Mouse (Mus musculus): ENCODE results near the gene Anks1b. TPM values are rescaled to one million over a fixed set of nuclear protein-coding genes. Genes with fewer than 3 reads are reported as not detected.

Anks1b gene
- polyA plus RNA-seq, 1 experiment from 2014 or later, result 0.25 TPM

DNA sequence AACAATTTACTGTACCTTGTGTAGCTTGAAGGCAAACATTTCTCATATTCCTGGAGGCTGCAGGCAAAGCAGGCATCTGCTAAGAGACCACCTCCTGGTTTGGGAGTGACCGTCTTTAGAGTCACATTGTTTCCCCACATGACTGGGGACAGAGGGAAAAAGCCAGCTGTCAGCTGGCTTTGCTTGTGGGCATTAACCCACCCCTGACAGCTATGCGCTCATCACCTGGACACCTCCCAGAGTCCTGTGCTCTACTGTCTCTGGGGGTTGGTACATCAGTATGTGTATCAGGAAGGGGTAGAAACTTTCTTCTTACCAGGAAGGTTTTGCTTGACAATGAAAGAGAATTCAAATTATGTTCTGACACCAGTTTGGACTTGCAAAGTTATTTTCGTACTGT is 207.8 kb downstream of the Anks1b start:
- Histone ChIP-seq H3K36me3 (no peaks in the 10 kb centered on the region), H3K9me3 (replicated peaks) (no peaks in the 10 kb centered on the region), H3K4me1 (replicated peaks) (no peaks in the 10 kb centered on the region), H3K27me3 (no peaks in the 10 kb centered on the region), H3K9ac (no peak overlapping the region), H3K27ac (no peak overlapping the region), H3K4me3 (replicated peaks) (no peak overlapping the region), H3K4me2 (no peak overlapping the region)
- 43% methylated on average over 3 of the region's 3 CpGs for WGBS (ENCODE audit: insufficient replicate concordance)
- no peak for DNase-seq
- ATAC-seq (ENCODE audit: low read depth), result no peak

DNA sequence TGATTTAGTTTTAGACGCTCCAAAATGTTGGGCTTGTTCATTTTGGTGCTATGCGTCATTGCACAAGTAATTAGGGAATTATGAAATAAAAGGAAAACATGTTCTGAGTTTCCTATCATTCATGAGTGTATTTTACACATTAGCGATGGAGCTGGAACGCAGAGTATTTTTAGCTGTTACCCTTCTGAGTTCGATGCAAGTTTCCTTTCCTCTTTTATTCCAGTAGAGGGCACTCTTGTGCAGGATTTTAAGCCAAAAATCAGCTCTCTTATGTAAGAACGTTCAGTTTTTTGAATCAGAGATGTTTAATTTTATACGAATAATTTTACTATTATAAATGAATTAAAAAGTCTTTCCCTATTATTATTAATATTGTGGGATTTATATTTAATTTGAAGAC is 208.3 kb downstream of the Anks1b start:
- Histone ChIP-seq H3K27me3 (no peaks in the 10 kb centered on the region), H3K4me1 (replicated peaks) (no peaks in the 10 kb centered on the region), H3K27ac (no peak overlapping the region), H3K9ac (no peak overlapping the region), H3K4me3 (replicated peaks) (no peak overlapping the region), H3K9me3 (replicated peaks) (no peaks in the 10 kb centered on the region), H3K4me2 (no peak overlapping the region), H3K36me3 (no peaks in the 10 kb centered on the region)
- no peak for ATAC-seq (ENCODE audit: low read depth)
- no peak for DNase-seq
- WGBS (ENCODE audit: insufficient replicate concordance), result 17% methylated on average over 7 of the region's 7 CpGs

DNA sequence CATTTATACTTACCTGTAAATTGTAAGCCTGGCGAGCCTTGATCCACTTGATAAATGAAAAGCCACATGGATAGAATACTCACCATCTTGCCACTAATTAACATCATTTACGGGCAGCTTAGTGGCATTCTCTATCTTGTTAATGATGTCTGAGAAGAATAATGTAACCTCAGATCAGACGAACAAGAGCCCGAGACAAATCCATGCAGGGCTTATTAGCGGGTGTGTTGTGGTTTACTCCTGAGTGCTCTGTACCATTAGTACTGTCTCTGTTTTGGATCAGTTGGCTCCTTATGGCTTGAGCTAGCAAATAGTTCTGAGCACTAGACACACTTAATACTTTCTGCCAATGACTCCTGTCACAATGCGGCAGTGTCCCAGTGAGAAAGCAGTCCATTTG is 220.6 kb downstream of the Anks1b start:
- Histone ChIP-seq H3K4me2 (no peak overlapping the region), H3K27me3 (no peaks in the 10 kb centered on the region), H3K27ac (no peak overlapping the region), H3K4me1 (replicated peaks) (no peaks in the 10 kb centered on the region), H3K4me3 (replicated peaks) (no peak overlapping the region), H3K36me3 (no peaks in the 10 kb centered on the region), H3K9ac (no peak overlapping the region), H3K9me3 (replicated peaks) (no peaks in the 10 kb centered on the region)
- DNase-seq (no peak), ATAC-seq (ENCODE audit: low read depth) (no peak)
- WGBS (ENCODE audit: insufficient replicate concordance), result 78% methylated on average over 6 of the region's 6 CpGs

DNA sequence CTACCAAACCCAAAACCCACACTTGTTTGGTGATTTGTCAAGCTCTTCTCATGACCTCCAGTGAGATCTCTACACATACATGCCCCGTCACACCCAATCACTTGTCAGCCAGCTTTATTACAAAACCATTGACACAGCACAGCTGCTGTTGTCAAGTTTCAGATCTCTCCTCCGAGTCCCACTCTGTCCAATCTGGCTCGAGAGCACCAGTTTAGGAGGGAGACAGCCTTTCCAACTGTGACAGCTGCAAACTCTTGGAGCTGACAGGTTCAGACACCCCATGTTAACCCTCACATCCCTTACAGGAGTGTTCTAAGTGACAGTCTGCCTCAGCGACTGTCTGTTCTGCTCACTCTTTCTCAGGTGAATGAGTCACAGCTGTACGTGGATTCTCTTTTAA is 239.4 kb downstream of the Anks1b start:
- DNase-seq (no peak), ATAC-seq (ENCODE audit: low read depth) (no peak)
- WGBS (ENCODE audit: insufficient replicate concordance), result 45% methylated on average over 5 of the region's 5 CpGs
- Histone ChIP-seq H3K9me3 (replicated peaks) (no peaks in the 10 kb centered on the region), H3K27ac (no peak overlapping the region), H3K27me3 (no peaks in the 10 kb centered on the region), H3K4me3 (replicated peaks) (no peak overlapping the region), H3K4me2 (no peak overlapping the region), H3K36me3 (no peaks in the 10 kb centered on the region), H3K9ac (no peak overlapping the region), H3K4me1 (replicated peaks) (no peaks in the 10 kb centered on the region)

DNA sequence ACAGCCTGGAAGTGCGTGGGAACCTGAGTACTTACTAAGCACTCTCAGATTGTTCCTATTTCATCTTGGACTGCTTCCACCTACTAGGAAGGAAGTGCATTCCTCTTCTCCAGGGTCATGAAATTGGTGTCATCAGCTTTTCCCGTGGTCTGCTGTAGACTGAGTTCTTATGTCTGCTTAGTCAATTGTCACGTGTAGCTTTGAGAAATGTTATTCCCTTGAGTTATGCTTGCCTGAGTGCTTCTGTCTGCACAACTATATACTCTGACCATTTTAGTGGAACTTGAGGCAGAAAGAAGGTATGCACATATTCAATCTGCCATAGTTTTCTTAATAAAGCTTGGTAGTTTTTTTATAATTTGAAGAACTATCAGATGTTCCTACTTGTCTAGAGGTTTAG is 243.6 kb downstream of the Anks1b start:
- Histone ChIP-seq H3K27ac (no peak overlapping the region), H3K9me3 (replicated peaks) (no peaks in the 10 kb centered on the region), H3K4me3 (replicated peaks) (no peak overlapping the region), H3K9ac (no peak overlapping the region), H3K27me3 (no peaks in the 10 kb centered on the region), H3K4me2 (no peak overlapping the region), H3K4me1 (replicated peaks) (no peaks in the 10 kb centered on the region), H3K36me3 (no peaks in the 10 kb centered on the region)
- WGBS (ENCODE audit: insufficient replicate concordance), result 64% methylated on average over 3 of the region's 3 CpGs
- ATAC-seq (ENCODE audit: low read depth), result no peak
- DNase-seq, result no peak

DNA sequence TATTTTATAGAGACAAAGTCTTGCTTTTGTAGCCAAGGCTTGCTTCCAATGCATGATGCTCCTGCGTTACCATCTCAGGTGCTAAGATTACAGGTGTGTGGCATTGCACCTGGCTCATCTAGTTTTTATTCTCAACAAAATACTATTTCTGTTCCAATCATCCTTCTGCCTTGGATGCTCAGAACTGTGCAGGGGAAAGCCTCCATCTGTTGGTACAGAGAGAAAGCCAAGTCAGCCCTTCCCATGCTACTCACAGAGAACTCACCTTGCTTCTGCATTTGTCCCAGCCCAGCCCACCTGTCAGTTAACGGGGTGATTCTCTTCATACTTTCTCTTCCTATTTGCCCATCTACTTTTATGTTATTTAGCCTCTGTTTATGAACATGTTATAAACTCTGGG is 244.5 kb downstream of the Anks1b start:
- 63% methylated on average over 2 of the region's 2 CpGs for WGBS (ENCODE audit: insufficient replicate concordance)
- no peaks in the 10 kb centered on the region for H3K9me3 ChIP-seq (replicated peaks)
- no peaks in the 10 kb centered on the region for H3K27me3 ChIP-seq
- H3K4me1 ChIP-seq (replicated peaks), result no peaks in the 10 kb centered on the region
- no peak overlapping the region for H3K4me3 ChIP-seq (replicated peaks)
- no peak overlapping the region for H3K4me2 ChIP-seq
- no peak overlapping the region for H3K27ac ChIP-seq
- ATAC-seq (ENCODE audit: low read depth), result no peak
- no peak for DNase-seq
- H3K36me3 ChIP-seq, result no peaks in the 10 kb centered on the region
- H3K9ac ChIP-seq, result no peak overlapping the region

DNA sequence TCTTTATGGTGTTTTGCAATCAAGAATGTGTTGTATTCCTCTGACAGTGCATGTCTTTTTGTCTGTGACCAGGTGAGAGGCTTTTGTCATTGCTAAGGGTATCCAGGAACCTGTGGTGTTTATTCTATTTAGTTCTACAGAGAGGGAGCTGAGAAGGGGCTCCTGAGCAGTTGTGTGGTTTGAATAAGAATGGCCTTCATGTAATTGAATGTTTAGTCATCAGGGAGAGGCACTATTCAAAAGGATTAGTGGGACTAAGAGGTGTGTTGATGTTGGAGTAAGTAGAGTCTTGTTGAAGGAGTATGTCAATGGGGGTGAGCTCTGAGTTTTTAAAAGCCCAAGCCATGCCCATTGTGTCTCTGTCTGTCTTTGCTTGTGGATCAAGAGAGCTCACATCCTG is 264.2 kb downstream of the Anks1b start:
- ATAC-seq (ENCODE audit: low read depth), result no peak
- Histone ChIP-seq H3K4me3 (replicated peaks) (no peak overlapping the region), H3K36me3 (no peaks in the 10 kb centered on the region), H3K27ac (no peak overlapping the region), H3K27me3 (no peaks in the 10 kb centered on the region), H3K9me3 (replicated peaks) (0 out of 2 replicates have a peak, but pooled peaks cover 10% of the 10 kb centered on the region), H3K9ac (no peak overlapping the region), H3K4me1 (replicated peaks) (no peaks in the 10 kb centered on the region), H3K4me2 (no peak overlapping the region)
- DNase-seq, result no peak

DNA sequence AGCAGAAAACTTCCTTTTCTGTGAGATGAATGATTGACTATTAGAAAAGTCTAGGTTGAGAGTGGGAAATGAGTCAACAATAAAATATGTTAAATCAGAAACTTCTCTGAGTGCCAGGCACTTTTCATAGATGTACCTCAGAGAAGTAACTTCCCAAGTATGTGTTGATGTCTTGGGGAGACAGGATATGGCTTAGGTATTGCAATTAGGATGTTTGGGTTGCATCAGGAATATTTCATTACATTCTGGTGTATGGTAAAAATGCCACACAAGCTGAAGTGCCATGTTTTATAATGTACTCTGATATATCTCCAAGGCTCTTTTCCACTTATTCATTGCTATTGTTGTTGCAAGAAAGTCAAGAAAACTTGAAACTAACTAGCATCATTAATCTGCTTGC is 267.6 kb downstream of the Anks1b start:
- Histone ChIP-seq H3K4me3 (replicated peaks) (no peak overlapping the region), H3K27me3 (no peaks in the 10 kb centered on the region), H3K36me3 (no peaks in the 10 kb centered on the region), H3K4me2 (no peak overlapping the region), H3K9me3 (replicated peaks) (no peaks in the 10 kb centered on the region), H3K9ac (no peak overlapping the region), H3K4me1 (replicated peaks) (no peaks in the 10 kb centered on the region), H3K27ac (no peak overlapping the region)
- DNase-seq, result no peak
- no peak for ATAC-seq (ENCODE audit: low read depth)

DNA sequence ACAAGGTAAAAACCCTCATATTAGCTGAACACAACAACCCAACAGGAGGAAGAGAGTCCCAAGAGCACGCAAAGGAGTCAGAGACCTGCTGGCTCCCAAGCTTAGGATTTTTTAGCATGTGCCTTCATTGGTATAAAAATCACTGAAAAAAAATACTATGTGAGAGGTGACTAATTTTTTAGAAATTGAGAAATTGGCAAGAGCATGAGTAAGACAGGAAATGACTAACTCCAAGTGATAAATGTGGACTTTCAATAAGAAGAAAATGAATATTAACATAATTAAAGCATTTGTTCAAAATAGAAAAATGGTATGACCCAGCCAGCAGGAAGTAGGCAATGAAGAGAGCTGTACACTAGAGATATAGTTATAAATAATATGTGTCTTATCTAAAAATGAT is 271.1 kb downstream of the Anks1b start:
- DNase-seq, result no peak
- H3K27me3 ChIP-seq, result no peaks in the 10 kb centered on the region
- H3K4me3 ChIP-seq (replicated peaks), result no peak overlapping the region
- no peak overlapping the region for H3K9ac ChIP-seq
- H3K4me2 ChIP-seq, result no peak overlapping the region
- ATAC-seq (ENCODE audit: low read depth), result no peak
- H3K27ac ChIP-seq, result no peak overlapping the region
- H3K9me3 ChIP-seq (replicated peaks), result no peaks in the 10 kb centered on the region
- H3K36me3 ChIP-seq, result no peaks in the 10 kb centered on the region
- 61% methylated on average over 1 of the region's 1 CpGs for WGBS (ENCODE audit: insufficient replicate concordance)
- H3K4me1 ChIP-seq (replicated peaks), result no peaks in the 10 kb centered on the region

DNA sequence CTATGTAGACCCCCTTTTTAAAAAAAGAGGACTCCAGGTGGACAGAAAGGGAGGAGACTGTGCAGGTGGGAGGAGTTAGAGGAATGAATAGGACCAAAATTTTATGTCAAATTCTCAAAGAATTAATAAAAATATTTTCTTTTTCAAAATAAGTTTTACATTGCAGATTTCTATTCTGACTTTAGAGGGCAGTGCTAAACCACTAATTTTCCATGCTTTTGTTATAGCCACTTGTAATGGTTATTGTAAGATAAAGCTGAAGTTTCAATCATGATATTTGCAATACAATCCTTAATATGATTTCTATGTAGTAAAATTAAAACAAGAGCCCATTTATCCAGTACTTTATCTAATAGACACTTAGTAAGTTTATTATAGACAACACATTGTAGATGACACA is 278.2 kb downstream of the Anks1b start:
- H3K27me3 ChIP-seq, result no peaks in the 10 kb centered on the region
- no peak overlapping the region for H3K4me3 ChIP-seq (replicated peaks)
- no peaks in the 10 kb centered on the region for H3K9me3 ChIP-seq (replicated peaks)
- no peak overlapping the region for H3K4me2 ChIP-seq
- no peaks in the 10 kb centered on the region for H3K36me3 ChIP-seq
- no peak for DNase-seq
- H3K4me1 ChIP-seq (replicated peaks), result no peaks in the 10 kb centered on the region
- no peak overlapping the region for H3K9ac ChIP-seq
- no peak overlapping the region for H3K27ac ChIP-seq
- no peak for ATAC-seq (ENCODE audit: low read depth)

DNA sequence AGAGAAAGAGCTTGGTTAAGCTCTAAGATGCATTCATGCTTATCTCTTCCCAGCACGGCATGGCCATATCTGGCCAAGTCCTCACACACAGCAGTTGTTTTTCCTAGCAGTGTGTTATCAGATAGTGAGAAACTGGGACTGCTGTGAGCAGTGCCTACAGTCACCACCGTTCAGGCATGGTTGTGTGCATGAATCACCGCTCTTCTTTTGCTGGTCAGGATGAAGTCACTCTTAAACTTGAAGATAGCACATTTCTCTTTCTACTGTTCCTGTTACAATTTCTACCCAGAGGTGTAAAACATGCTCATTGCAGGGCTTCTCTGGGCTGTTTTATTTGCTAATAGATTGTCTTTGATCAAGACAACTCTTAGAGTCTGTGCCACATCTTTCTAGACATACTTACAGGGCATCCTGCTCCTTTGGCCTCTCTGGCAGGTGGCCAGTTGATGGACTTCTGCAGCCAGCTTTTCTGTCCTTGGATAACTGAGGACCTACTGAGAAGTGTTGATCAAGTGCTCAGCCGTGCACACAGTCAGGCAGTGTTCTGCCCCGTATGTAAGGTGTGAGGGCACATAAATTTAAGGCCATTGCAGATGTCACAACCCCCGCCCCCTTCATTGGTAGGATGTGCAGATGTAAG is 296.8 kb downstream of the Anks1b start:
- Histone ChIP-seq H3K9me3 (replicated peaks) (no peaks in the 10 kb centered on the region), H3K27ac (no peak overlapping the region), H3K4me1 (replicated peaks) (no peaks in the 10 kb centered on the region), H3K4me3 (replicated peaks) (no peak overlapping the region), H3K36me3 (no peaks in the 10 kb centered on the region), H3K27me3 (no peaks in the 10 kb centered on the region), H3K9ac (no peak overlapping the region), H3K4me2 (no peak overlapping the region)
- ATAC-seq (ENCODE audit: low read depth) (no peak), DNase-seq (no peak)
- WGBS (ENCODE audit: insufficient replicate concordance), result 46% methylated on average over 6 of the region's 6 CpGs

DNA sequence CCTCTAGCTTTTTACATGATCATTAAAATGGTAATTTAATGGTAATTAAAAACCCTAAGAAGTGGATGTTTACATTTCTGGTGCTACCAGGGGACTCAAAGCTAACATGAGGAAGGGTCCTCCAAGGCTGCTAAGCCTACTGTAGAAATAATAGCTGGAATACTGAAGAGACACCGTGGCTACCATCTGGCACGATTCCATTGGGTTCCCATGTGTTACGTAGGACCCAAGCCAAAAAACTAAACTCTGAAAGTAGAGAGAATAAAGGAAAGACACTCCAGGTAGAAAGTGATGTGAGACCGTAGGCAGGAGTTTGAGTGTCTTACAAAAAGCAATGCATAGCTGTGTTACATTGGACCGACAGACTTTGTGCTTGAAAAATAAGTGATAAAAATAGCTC is 317.1 kb downstream of the Anks1b start:
- ATAC-seq (ENCODE audit: low read depth) (no peak), DNase-seq (no peak)
- H3K9ac ChIP-seq, result no peak overlapping the region
- H3K4me2 ChIP-seq, result no peak overlapping the region
- no peaks in the 10 kb centered on the region for H3K27me3 ChIP-seq
- H3K9me3 ChIP-seq (replicated peaks), result no peaks in the 10 kb centered on the region
- H3K36me3 ChIP-seq, result no peaks in the 10 kb centered on the region
- no peak overlapping the region for H3K27ac ChIP-seq
- no peaks in the 10 kb centered on the region for H3K4me1 ChIP-seq (replicated peaks)
- WGBS (ENCODE audit: insufficient replicate concordance), result 62% methylated on average over 5 of the region's 5 CpGs
- H3K4me3 ChIP-seq (replicated peaks), result no peak overlapping the region

DNA sequence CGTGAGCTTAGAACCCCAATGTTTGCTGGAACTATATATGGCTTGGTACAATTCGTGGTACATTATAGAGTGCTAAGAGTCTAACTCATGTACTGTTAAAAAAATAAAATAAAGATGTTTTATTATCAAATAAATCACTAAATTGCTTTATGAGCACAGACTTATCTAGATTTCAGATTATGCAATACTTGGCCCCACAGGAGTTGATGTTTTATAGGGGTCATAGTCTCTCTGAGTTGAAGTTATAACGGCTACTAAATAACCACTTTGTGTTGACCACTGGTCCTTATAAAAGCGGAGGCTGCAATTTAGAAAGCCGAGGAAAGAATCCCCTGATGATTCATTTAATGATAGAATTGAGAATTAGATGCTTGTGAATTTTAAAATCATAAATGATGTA is 323.6 kb downstream of the Anks1b start:
- no peaks in the 10 kb centered on the region for H3K36me3 ChIP-seq
- ATAC-seq (ENCODE audit: low read depth) (no peak), DNase-seq (no peak)
- H3K4me1 ChIP-seq (replicated peaks), result no peaks in the 10 kb centered on the region
- H3K4me3 ChIP-seq (replicated peaks), result no peak overlapping the region
- no peaks in the 10 kb centered on the region for H3K27me3 ChIP-seq
- WGBS (ENCODE audit: insufficient replicate concordance), result 66% methylated on average over 5 of the region's 5 CpGs
- H3K27ac ChIP-seq, result no peak overlapping the region
- no peaks in the 10 kb centered on the region for H3K9me3 ChIP-seq (replicated peaks)
- H3K4me2 ChIP-seq, result no peak overlapping the region
- H3K9ac ChIP-seq, result no peak overlapping the region

Measured in liver, embryonic 13.5 days (tissue).